Mouse (Mus musculus): Measurements from ENCODE around the gene Gtf3c2. TPM values are rescaled to one million over a fixed set of nuclear protein-coding genes. Genes with fewer than 3 reads are reported as not detected.

Gtf3c2 gene
- total RNA-seq, 2 experiments from 2014 or later, result 59.8 to 60.6 TPM

Other genes with a start within 250 kb of the Gtf3c2 start
- gene Cgref1, start 234.6 kb downstream of the Gtf3c2 start, total RNA-seq (2021), result 10 to 100 TPM; 61.1 to 62.5 TPM
- 100 to 1,000 TPM; 116 to 122 TPM for gene Preb, start 219.8 kb downstream of the Gtf3c2 start, total RNA-seq (2021)
- under 1 TPM; 0.08 to 0.24 TPM for gene Tcf23, start 211.5 kb downstream of the Gtf3c2 start, total RNA-seq (2021)
- 10 to 100 TPM; 72.4 to 77.2 TPM for gene Atraid, start 131.8 kb downstream of the Gtf3c2 start, total RNA-seq (2021)
- 10 to 100 TPM; 15.3 to 16.5 TPM for gene Slc5a6, start 131.2 kb downstream of the Gtf3c2 start, total RNA-seq (2021)
- gene Cad, start 125.4 kb downstream of the Gtf3c2 start, total RNA-seq (2021), result 10 to 100 TPM; 21.5 to 25.4 TPM
- not detected for gene Dnajc5g, start 73.9 kb downstream of the Gtf3c2 start, total RNA-seq (2021)
- 100 to 1,000 TPM; 101 to 118 TPM for gene Slc30a3, start 71.9 kb downstream of the Gtf3c2 start, total RNA-seq (2021)
- under 1 TPM; 0.86 to 0.97 TPM for gene Trim54, start 63.4 kb downstream of the Gtf3c2 start, total RNA-seq (2021)
- gene Ucn, start 41.3 kb downstream of the Gtf3c2 start, total RNA-seq (2021), result 1 to 10 TPM; 1.1 TPM
- gene Mpv17, start 25.9 kb downstream of the Gtf3c2 start, total RNA-seq (2021), result 10 to 100 TPM; 35.7 to 36.2 TPM
- gene Gm29609, start 233 bp downstream of the Gtf3c2 start, total RNA-seq (2021), result 1 to 10 TPM; 1.6 to 3.9 TPM
- gene Snx17, start 13.1 kb upstream of the Gtf3c2 start, total RNA-seq (2021), result 10 to 100 TPM; 73.4 to 74.6 TPM
- 10 to 100 TPM; 48.2 to 49.7 TPM for gene Eif2b4, start 13.3 kb upstream of the Gtf3c2 start, total RNA-seq (2021)
- gene Zfp513, start 22.2 kb upstream of the Gtf3c2 start, total RNA-seq (2021), result 10 to 100 TPM; 25.0 to 26.5 TPM
- 100 to 1,000 TPM; 108 TPM for gene Ppm1g, start 40.5 kb upstream of the Gtf3c2 start, total RNA-seq (2021)
- gene Nrbp1, start 60.7 kb upstream of the Gtf3c2 start, total RNA-seq (2021), result 10 to 100 TPM; 73.0 to 77.3 TPM
- gene Gm9970, start 61.1 kb upstream of the Gtf3c2 start, total RNA-seq (2021), result not detected
- 1 to 10 TPM; 2.4 to 2.6 TPM for gene Krtcap3, start 71.5 kb upstream of the Gtf3c2 start, total RNA-seq (2021)
- gene Ift172, start 111.0 kb upstream of the Gtf3c2 start, total RNA-seq (2021), result 10 to 100 TPM; 67.7 to 68.2 TPM
- gene Fndc4, start 115.9 kb upstream of the Gtf3c2 start, total RNA-seq (2021), result 100 to 1,000 TPM; 165 to 166 TPM
- gene Gckr, start 117.3 kb upstream of the Gtf3c2 start, total RNA-seq (2021), result under 1 TPM in 1 of 2 experiments, not detected in 1; 0.14 TPM